Mouse (Mus musculus): Measurements from ENCODE around the gene Eif2d.
"Not testable (repeated sequence)": the region's sequence is repeated elsewhere in the genome, so short reads cannot be mapped to it uniquely, and the experiment has no call there.

Eif2d gene

DNA sequence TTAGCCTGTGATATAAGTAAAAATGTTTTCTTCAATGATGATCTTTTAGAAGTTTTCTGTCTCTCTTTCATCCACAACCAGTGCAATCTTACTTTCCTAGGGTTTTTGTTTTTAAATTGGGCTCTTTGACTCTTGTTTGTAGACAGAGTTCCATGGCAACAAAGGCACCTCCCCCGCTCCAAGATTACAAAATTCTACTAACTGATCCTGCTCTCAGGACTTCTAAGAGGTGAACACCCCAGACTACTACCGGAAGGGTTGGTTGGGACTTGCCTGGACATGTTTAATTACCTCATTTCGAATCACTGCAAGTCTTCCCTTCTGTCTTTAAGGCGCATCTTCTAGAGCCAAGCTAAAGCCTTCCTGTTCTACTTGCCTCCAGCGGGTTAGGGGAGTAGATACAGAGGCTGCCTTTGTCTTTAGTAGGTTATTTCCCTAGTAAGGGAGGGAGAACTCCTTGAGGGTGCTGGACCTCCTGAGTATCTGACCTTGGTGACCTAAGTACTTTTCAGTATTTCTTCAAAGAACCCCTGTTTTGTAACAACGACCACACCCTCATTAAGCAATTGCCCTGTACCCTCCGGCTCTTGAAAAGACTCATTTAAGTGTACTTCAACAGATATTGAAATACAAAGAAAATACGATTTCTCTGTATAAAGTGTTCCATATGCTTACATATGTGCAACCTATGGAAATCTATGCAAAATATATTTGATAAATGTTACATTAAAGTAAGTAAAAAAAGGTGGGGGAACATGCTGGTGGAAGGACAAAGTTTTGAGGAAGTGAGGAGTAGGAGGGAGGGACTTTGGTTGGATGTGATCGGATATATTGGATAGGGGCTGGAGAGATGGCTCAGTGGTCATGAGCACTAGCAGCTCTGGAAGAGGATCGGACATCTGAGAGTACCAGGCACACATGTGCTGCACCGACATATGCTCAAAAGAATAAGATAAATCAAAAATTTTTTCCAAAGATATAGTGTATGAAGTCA is 13.6 kb upstream of the Eif2d start:
- DNase-seq (ENCODE audit: low read depth, low spot score) = no peak

DNA sequence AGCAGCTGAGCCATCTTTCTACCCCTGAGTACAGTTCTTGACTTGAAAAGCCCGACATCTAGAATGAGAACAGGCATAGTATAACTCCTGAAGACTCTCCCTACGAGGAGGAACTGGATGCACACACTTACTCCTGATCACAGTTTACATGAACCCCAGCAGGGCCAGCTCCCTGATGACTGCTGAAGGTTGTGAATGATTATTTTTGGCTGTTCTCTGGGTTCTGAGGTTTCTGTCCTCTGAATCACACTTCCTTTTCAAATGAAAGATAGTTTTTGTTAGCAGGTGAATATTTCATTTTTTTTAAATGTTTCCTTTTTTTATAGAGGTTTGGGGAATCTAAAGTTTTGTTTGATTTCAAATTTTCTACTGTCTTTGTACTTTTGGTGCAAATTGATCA is 11.5 kb upstream of the Eif2d start:
- no peak for DNase-seq (ENCODE audit: low read depth, low spot score)

DNA sequence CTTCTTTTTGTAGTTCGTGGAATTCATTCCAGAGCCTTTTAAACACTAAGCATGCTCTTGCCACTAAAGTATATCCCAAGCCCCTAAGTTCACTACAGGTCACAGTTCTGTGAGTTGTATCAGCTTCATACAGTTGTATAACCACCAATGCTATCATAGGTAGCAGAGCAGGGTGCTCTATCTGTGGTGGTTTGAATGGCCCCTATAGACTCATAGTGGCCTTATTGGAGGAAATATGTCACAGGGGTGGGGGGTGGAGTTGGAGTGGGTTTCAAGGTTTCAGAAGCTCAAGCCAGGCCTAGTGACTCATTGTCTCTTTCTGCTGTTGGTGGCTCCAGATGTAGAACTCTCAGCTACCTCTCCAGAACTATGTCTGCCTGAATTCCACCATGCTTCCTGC is 10.5 kb upstream of the Eif2d start:
- no peak for DNase-seq (ENCODE audit: low read depth, low spot score)

DNA sequence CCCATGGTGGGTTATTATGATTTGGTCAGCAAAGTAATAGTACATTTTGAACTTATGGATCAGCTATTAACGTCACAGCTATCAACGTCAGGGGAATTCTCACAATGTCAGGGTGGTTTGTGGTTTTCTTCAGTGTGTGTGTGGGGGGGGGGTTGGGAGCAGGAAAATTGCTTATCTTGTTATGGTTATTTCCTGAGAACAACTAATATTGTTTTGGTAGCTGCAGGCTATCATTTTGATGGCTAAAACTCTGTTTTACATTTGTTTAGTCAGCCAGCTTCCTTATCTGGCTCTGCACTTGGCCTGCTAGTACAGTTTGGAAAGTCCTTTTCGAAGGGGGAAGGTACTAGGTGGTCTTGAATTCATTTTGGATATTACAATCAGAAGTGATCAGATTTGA is 7.8 kb upstream of the Eif2d start:
- not testable (repeated sequence) for DNase-seq (ENCODE audit: low read depth, low spot score)

DNA sequence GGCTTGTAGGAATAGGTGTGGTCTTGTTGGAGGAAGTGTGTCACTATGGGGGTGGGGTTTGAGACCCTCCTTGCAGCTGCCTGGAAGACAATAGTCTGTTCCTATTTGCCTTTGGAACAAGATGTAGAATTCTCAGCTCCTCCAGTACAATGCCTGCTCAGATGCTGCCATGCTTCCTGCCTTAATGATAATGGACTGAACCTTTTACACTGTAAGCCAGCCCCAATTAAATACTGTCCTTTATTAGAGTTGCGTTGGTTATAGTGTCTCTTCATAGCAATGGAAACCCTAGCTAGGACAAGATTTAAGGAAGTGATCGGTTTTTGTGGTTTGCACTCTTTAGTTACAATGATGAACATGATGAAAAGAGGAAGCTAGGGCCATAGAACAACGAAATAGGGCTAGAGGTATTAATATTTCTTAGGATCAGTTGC is 6.8 kb upstream of the Eif2d start:
- no peak for DNase-seq (ENCODE audit: low read depth, low spot score)

DNA sequence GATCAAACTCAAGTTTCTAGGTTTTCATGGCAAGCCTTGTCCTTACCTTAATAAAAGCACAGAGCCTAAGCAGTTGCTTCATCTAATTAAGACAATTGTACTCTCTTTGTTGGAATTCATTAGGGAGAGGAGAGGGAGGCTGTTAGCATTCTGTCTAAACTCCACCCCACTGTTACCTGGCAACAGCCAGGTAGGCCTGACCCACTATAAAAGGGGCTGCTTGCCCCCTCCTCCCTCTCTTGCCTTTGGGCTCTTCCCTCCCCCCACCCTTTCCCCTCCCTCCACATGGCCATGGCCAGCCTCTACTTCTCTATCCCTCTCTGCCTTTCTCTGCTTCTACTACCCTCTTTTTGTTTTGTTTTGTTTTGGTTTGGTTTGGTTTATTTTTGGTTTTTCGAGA is 3.5 kb upstream of the Eif2d start:
- no peak for DNase-seq (ENCODE audit: low read depth, low spot score)

DNA sequence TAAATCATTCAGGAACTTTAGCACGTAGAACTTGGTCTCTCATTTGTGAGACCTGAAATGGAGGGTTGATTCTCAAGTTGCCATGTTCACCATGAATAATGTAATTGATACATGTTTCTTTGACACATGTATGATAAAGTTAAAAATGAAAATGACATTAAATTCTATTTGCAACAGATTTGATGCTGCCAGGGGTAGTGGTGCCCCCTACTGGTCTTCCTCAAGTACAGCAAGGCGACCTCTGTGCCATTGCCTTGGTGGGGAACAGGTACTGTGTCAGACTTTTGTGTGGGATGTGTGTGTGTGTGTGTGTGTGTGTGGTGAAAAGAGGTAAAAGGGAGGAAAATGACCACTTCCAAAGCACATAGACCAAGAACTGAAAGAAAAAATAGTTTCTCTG is 2.5 kb downstream of the Eif2d start:
- no peak for DNase-seq (ENCODE audit: low read depth, low spot score)

DNA sequence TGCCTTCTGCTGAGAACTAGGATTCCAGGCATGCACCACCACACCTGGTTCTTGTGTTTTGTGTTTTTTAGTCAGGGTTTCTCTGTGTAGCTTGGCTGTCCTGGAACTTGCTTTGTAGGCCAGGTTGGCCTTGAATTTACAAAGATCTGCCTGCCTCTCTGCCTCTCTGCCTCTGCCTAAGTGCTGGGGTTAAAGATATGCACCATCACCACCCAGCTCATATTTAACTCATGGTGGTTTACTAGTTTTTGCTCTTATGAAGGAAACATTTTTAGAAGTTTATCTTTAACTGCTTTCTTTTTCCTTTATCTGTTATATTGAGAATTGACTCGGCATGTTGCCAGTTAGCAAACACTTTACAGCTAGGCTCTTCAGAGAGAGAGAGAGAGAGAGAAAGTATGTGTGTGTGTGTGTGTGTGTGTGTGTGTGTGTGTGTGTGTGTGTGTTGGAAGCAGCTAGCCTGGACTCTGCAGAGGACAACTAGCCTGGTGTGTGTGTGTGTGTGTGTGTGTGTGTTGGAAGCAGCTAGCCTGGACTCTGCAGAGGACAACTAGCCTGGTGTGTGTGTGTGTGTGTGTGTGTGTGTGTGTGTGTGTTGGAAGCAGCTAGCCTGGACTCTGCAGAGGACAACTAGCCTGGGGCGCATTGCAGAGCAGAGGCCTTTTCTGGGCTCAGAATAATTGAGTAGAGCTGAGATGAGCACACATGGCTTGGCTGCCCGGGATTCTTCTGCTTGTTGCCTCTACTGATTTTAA is 6.8 kb downstream of the Eif2d start:
- not testable (repeated sequence) for DNase-seq (ENCODE audit: low read depth, low spot score)

DNA sequence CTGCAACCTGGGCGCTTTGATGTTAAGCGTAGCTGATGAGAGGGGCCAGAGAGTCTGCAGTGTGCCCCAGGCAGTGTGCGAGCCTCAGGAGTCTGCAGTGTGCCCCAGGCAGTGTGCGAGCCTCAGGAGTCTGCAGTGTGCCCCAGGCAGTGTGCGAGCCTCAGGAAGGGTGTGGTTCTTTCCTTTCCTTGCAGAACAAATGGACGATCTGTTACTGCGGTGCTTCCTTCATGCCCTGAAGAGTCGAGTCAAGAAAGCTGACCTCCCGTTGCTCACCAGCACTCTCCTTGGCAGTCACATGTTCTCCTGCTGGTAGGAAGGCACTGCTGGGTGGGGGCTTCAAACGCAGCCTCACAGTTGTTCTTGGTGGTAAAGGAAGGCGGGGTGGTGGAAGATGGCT is 8.1 kb downstream of the Eif2d start:
- DNase-seq (ENCODE audit: low read depth, low spot score) = no peak

DNA sequence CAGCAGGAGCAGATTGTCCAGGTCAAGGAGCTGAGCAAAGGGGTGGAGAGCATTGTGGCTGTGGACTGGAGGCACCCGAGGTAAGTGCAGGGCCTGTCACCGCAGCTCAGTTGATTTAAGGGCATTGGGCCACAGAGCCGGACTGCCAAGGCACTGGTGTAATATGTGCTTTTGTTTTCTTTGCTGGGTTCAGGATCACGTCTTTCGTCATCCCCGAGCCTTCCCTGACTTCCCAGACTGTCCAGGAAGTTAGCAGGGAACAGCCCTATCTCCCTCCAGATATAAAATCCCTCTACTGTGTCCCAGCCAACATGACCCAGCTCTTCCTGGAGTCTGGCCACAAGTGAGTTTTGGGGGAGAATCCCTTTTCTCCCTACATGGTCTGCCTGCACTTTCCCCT is 11.4 kb downstream of the Eif2d start:
- no peak for DNase-seq (ENCODE audit: low read depth, low spot score)

DNA sequence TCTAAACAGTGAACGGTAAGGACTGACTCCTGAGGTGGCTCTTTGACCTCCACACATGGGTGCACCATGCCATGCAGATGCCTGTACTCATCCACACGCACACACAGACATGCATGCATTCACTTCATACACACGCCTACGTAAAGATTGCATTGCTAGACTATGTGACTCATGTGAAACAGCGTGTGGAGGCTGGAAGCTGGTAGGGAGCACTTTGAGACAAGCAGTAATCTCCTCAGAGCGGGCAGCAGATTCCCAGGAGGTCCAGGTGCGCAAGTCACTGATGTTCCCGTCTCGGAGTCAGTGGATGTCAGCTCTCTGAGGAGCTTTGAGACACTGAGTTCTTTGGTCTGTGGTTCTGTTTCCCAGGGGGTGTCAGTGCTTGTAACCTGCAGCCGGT is 14.6 kb downstream of the Eif2d start:
- no peak for DNase-seq (ENCODE audit: low read depth, low spot score)

DNA sequence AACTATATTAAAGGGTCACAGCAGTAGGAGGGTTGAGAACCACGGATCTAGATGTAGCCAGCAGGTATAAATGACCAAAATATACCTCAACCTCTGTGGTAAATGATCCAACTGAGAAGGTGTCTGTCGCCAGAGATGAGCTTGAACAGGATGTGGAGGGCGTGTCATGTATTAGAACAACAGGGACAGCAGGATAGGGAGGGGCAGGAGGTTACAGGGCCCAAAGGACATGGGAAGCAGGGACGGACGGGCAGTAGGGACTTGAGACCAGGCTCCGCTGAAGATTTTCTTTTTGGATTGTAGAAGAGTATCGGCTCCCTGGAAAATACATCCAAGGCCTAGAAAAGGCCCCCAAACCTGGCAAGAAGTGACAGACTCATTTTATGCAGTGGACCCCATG is 20.0 kb downstream of the Eif2d start:
- DNase-seq (ENCODE audit: low read depth, low spot score) = no peak

DNA sequence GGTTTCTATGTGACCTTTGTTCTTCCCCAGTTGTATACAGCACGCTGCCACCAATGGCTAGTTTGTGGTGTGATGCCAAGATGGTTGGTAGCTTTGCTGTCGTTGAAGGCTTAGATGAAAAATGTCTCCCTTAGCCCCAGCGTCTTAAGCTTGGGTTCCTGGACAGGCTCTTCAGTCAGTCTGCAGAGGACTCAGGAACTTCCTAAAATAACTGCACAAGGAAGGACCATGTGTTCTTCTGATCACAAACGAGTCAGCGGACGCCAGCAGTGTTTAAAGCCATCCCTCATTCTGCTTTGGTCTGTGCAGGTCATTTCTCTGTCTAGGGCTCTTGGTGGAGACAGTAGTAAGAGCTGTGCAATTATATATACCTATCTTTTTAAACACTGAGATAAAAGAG is 20.8 kb downstream of the Eif2d start:
- DNase-seq (ENCODE audit: low read depth, low spot score) = no peak

DNA sequence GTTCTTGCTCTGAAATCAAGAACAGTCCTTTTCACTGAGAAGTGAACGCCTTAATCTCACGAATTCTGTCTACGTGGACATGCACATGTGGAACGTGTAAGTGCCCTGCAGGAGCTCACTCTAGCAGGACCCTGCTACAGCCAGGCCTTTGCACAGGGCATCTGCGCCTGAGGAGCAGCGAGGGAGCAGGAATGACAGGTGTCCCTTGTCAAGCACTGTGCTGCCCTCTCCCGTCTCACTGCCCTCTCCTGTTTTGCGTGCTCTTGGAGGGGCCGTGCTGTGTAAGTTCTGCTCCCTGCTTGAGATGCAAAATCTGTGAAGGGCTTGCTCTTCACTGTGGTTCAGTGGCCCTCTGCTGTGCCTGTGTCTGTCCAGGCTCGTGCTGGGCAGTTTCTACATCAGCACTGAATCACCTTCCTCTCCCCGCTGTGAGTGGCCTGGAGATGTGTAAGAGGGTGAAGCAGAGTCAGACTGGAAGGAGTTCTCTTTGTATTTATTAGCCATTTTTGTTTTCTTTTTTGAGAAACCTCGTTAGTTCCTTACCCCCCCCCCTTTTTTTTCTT is 21.4 kb downstream of the Eif2d start:
- no peak for DNase-seq (ENCODE audit: low read depth, low spot score)

DNA sequence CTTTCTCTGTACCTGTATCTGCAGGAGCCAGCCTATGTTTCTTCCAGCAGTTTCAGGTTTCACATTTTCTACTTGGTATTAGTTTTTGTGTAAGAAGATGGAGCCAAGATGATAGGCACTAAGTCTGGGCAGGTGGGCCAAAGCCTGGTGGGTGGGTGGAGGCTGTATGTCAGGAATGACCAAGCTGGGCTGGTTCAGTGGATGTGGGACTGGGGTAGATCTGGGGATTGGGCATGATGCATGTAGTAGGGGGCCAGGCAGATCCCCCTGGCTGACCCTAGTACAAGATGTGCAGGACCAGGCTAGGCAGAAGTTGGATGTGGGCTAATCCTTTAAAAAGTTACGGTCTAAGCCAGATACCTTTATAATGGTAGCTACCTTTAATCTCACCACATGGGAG is 22.2 kb downstream of the Eif2d start:
- DNase-seq (ENCODE audit: low read depth, low spot score) = no peak

DNA sequence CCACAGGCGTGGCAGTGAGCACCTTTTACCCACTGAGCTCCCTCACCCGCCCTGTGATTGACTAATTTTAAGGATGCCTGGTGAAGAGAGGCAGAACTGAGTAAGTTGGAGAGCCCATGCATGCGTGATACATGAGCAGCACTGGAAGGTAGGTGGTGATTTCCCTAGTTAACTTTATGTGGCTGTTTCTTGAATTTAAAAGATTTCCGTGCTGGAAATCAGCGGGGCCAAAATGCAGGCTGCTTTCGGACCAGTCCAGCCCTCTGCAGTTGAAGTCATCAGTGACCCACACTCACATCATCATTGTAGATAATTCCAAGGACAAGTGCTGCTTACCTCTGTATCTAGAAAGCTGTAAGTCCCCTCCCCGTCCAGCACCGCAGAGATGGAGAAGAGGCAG is 22.8 kb downstream of the Eif2d start:
- no peak for DNase-seq (ENCODE audit: low read depth, low spot score)

DNA sequence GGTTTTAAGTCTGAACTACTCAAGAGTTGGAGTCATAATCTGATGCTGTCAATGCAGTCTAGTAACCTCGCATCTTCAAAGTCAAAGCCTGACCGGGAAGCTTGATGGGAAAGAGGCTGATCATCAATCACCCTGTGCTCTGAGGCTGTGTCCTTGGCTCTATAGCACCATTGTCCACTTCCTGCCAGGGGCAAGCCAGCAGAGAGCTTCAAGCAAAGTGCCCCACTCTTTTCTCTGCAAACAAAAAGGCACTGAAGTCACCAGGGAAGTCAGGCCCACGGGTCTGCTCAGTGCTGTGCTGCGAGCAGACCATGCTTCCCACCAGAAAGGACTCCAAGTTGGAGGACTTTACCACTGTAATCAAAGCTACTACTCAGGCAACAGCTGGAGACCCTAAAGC is 24.3 kb downstream of the Eif2d start:
- DNase-seq (ENCODE audit: low read depth, low spot score) = no peak

DNA sequence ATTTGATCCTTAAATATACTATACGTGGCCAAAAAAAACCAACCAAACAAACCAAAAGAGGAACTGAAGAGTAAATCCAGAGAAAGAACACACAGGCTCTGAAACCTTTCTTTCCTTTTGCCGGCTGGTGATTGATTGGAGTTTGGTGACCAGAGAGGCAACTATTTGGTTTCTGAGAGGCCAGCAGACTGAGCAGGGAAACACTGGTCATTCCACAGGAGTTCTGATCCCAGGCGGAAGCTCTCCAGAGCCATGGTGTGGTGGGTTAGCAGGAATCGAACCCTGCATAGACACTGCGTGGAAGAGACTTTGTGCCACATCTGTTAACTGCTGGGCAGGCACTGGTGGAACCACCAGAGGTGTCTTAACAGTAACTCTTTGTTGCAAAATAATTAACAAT is 25.1 kb downstream of the Eif2d start:
- DNase-seq (ENCODE audit: low read depth, low spot score) = no peak

DNA sequence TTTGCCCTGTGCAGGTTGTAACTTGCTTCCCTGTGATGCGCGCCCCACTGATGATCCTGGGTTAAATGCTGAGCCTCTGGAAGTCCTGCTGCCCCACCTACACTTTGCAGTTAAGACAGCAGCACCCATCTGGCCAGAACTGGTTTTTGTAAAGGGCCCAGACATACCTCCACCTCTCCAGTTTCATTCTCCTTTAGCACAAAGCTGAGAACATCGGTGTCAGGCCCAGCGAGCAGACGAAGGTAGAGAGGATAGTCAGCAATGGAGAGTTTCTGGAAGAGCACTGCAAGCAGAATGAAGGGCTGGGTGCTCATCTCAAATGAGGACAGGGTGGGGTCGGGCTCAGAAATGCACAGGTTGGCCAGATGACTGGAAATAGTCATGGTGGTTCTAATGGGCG is 27.4 kb downstream of the Eif2d start:
- no peak for DNase-seq (ENCODE audit: low read depth, low spot score)

DNA sequence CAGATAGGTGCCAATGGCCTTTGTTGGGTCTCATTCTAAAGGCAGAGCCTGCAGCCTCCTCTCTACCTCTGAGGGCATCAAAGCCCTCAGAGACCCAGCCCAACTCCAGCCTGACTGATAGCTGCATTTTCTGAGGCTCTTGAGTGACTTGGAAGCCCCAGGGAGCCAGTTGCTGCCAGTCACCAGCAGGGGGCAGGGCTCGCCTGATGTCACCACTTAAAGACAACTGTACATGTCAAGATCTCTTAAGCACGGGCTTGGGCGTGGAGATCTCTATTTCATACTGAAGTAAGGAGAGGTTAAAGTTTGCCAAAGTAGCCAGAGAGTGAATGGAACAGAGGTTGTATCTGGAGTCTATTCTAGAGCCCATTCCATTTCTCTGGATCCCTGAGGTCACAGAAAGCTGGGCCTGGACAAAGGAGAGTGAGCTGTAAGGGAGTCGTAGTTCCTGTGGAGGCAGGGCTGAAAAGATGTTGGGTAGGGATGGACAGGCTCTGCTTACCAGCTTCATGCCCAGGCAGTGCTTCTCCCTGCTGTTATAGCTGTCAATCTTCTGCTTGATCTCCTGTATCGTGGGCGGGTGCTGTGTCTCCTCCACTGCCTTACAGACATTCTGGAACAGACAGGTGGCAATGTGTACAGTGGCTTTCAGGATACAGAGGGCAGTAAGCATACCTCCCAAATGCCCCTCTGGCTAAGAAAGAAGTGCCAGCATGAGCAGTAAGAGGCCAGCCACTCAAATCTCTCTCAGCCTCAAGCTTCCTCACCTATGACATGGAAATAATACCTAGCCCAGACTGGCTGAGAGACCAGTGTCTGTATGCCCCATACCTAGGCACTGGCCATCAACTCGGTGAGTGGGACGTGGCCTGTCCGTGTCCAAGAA is 28.9 kb downstream of the Eif2d start:
- peak; percentile 18 for DNase-seq (ENCODE audit: low read depth, low spot score)

DNA sequence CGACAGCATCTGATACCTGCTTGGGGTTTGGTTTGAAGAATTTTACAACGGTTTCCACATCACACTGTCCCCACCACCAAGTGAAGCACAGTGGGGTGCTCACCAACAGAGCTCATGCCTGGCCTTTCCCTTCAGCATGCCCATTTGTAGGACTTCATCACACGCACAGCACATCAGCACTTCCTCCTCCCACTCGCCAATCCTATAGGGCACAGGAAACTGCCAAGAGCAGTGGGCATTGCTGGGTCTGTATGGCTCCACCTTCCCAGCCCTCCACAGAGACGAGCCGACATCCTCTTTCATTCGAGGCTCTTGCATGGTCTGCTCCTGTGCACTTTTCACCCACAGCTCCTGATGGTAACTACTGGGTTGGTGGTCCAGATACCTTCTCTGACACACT is 30.2 kb downstream of the Eif2d start:
- DNase-seq (ENCODE audit: low read depth, low spot score) = no peak

Measured in brain, embryonic 18.5 days (tissue).